Mouse (Mus musculus) adrenal gland, postnatal 10 days (tissue): ENCODE measurements around the gene Tlx3. TPM values are rescaled to one million over a fixed set of nuclear protein-coding genes. Genes with fewer than 3 reads are reported as not detected.

ENCODE experiments used
- DNase-seq: peaks from one replicate; pipeline ENCODE4 v3.0.0; 2021; ENCODE audit warnings: mixed read lengths
- long read RNA-seq, 2 experiments: library from polyadenylated mRNA; stranded (forward); transcript quantifications; one replicate each; pipeline ENCODE4 v2.0.0; 2021
- total RNA-seq, 2 experiments: library from RNA; stranded (reverse); gene quantifications; 2 replicates each; pipeline ENCODE4 v1.2.3; 2021

Tlx3 gene
- total RNA-seq = under 1 TPM in 1 of 2 experiments, not detected in 1; 0.24 TPM
- long read RNA-seq, experiment 1 = 0 reads
- long read RNA-seq, experiment 2, partial matches to known transcripts = 0 of 1 reads
- long read RNA-seq, experiment 2, other reads (novel, unspliced or antisense) = 0 of 1 reads

- peak; percentile 33 for DNase-seq
Observed at GRCm38 (mm10) chr11:33203383-33204328, at the start of gene Tlx3. Gene Tlx3, minus strand, starts transcription at chr11:33203589.

DNA sequence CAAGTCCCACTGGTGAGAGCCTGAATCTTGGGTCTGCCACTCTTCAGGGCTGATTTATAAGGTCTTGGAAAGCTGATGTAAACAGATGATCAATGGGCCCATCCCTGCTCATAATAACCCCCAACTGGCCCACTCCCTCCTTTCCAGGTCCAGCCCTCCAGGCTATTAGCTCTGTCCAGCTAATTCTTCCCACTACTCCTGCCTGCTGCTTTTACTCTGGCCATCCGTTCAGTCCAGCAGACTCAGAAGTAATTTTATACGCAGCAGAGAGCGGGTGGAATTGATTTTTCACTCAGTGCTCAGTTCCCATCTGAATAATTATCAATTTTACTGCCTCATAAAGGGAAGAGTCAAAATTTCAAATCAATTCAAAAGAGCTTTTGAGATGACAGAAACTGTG, 36.9 kb upstream of the Tlx3 start:
- no peak for DNase-seq

GRCm38 (mm10) chr11:33234134-33234533, 30.7 kb upstream of the Tlx3 start:
- DNase-seq = no peak

DNA sequence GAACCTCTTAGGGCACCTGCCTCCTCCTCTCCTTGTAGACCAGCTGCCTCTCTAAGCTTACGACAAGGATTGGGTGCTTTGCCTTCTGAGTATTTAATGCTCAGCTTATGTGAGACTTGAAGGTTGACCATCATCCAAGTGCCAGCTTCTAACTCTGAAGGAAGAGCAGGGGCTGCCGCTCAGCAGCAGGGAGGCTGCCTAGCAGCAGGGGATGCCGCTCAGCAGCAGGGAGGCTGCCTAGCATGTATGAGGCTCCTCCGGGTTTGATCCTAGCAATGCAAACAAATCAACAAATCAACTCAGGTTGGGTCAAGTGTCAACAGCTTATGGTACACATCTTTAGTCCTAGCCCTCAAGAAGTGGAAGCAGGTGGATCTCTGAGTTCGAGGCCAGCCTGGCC, 28.7 kb upstream of the Tlx3 start:
- DNase-seq = no peak

DNA sequence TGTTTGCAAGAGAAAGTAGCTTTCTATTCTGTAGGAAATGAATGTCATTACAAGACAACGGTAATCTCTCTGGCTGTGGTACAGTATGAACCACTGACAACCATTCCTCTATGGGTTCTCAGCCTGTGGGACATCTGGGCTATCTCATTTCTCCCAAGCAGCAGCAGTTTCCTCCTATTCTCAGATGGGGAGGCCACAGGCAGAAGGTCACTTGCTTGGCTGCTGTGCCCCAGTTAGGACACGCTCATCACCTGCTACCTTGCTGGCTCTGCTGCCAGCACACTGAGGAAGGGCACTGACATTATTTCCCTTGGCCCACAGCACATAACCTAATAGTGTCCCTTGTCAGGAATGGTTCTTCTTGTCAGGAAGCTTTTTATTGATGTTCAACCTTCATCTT, 24.8 kb upstream of the Tlx3 start:
- no peak for DNase-seq

GRCm38 (mm10) chr11:33226516-33226915, 23.1 kb upstream of the Tlx3 start:
- DNase-seq = peak; percentile 20

GRCm38 (mm10) chr11:33221566-33222365, 18.4 kb upstream of the Tlx3 start:
- DNase-seq = no peak

DNA sequence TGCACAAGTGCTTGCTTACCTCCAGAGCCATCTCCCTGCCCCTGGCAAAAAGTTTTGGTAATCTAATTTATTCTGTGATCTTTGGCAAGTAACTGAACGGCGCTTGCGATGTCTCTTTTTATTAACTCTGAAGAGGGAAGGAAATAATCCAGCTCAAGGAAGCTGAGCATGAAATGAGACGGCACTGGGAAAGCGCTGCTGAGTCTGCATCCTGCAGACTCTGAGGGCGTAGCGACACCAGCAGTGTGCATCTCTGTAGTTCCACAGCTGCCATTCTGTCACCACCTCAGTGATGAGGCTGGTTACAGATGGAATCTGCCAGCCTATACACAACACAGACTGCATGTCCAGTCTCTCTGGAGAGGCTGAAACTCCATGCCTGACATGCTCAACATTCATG, 17.4 kb upstream of the Tlx3 start:
- DNase-seq = no peak

DNA sequence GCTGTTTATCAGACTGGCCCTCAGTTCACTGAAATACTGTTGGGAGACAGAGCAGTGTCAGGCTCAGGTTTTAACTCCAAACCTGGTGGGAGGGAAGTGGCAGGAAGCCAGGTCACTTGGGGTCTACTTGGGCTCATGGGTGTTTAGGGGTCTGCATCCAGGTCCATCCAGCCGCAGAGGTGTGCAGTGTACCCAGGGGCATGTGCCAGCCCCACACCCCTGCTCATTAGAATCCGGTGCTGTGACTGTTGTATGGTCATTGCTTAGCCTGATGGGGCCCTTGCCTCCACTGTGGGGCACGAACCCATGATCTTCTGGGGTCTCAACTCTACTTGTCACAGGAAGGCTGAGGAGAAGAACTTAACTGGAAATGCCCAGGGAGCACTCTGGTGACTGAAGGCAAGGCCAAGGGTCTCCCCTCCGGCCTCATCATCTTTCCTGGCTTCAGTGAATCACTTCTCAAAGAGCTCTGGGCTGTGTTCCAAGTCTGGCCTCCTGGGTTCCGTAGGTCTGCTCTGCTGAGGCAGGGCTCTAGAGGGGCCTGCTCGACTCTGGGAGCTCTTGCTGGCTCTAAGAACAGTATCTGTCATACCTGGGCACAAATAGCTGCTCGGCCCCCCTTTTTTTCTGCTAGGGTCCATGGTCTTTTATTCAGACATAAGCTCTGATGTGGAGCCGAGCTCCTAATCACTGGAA, 14.1 kb upstream of the Tlx3 start:
- peak; percentile 51 for DNase-seq

- DNase-seq = no peak
Observed at GRCm38 (mm10) chr11:33207411-33207810, 4.0 kb upstream of the Tlx3 start.

DNA sequence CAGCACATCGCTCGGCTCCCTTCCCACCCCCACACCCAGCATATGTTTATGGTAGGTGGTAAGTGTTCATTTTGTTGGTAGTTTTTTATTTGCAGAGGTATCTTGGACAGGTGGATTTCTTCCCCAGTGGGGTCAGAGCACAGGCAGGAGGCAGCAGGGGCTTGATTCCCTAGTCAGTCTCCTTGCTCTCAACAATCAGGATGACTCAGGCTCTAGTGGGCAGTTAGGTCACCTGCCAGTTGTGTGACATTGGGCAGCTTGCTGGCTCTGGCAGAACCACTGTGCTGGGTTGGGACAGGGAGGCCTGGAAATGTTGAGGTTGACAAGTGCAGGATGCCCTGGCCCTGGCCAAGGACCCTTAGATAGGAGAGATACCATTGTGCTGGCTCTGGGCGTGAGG, 1.6 kb upstream of the Tlx3 start:
- DNase-seq = no peak

DNA sequence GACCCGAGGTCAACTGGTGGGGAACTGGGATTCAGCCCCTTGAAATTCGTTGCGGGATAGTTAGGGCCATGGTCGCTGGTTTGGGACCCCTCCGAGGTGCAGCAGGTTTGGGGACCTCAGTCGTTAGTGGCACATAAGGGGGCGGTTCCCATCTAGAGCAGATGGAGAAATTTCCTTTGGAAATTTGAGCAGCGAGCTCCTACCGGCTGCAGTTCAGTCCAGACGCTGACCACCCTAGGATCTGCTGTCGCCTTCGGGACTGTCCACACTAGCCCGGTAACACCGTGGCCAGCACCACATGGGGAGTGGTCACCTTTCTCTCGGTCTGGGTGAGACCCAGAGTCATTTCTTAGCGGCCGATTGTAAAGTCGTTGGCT, 928 bp upstream of the Tlx3 start:
- no peak for DNase-seq

DNA sequence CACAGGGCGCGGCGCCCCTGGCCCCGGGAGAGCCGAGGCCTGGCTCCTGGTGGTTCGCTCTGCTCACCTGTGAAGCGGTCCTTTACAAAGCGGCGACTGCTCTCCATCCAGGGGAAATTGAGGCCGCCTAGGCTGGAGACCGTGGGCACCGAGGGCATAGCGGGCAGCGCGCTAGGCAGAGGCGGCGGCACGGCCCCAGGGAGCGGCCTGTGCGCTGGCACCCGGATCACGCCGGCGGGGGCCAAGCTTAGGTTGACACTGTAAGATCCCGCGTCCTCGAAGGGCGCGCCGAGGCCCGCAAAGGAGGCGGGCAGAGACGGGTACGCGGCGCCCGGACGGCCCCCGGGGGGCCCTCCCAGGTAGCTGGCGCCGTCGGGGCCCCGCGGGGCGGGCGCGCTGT, 417 bp downstream of the Tlx3 start:
- no peak for DNase-seq

DNA sequence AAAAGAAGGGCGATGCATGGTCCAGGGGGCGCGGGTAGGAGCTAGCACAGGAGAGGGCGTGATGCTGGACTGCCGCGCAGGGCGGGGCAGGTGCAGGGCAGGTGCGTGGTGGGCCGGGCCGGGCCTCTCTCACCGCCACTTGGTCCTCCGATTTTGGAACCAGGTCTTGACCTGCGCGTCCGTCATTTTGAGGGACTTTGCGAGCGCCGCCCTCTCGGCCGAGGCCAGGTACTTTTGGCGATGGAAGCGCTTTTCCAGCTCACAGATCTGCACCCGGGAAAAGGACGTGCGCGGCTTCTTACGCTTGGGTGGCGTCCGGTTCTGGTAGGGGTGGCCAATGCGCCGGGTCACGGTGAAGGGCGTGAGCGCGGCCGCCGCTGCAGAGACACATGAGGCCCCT, 1.1 kb downstream of the Tlx3 start:
- DNase-seq = no peak

DNA sequence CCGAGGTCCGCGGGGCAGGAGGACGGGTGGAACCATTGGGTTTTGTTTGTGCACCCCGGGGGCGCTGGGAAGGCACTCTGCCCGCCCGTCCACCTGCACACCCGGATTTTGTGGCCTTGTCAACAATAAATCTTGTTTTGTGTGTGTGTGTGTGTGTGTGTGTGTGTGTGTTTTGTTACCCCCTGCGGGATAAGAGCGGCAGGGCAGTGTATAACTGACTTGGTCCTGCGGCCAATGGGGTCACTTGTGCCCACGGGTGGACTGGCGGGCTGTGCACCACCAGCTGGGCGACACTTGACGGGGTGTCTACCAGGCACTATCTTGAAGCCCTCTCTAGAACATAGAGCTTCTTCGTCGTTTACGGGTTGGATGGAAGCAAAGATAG, 1.8 kb downstream of the Tlx3 start:
- no peak for DNase-seq

DNA sequence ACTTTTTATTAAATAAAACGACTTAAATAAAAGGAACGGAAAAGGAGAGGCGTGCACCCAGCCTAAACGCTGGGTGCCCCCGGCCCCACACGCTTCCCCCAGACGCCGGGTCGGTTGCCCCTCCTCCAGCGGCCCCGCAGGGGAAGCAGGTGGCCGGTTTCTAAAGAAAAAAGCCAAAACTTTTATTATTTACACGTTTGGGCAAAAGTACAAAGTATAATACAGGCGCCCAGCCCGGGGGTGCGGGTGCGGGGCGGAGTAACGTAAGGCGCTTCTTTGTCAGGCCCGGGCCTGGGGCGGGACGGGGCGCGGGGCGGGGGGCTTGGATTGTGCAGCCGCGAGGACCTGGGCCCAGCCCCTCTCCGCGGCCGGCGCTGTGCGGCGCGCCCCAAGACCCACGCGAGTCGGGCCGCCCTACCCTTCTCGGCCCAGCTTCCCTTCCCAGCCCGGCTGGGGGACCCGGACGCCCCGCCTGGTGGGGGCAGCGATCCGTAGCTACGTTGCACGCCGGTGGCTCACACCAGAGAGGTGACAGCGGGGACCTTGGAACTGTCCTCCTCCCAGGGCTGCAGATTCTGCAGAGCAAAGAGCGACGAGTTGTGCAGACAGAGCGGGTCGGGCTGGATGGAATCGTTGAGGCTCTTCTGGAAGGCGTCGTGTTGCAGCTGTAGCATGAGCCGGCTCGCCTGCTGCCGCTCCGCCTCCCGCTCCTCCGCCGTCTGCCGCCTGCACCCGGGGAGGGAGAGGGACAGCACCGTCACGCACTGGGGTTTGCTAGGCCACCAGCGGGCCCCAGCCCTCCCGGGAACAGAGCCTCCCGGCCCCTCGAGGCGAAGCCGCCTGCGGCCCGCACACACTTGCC, 2.4 kb downstream of the Tlx3 start:
- peak; percentile 42 for DNase-seq

DNA sequence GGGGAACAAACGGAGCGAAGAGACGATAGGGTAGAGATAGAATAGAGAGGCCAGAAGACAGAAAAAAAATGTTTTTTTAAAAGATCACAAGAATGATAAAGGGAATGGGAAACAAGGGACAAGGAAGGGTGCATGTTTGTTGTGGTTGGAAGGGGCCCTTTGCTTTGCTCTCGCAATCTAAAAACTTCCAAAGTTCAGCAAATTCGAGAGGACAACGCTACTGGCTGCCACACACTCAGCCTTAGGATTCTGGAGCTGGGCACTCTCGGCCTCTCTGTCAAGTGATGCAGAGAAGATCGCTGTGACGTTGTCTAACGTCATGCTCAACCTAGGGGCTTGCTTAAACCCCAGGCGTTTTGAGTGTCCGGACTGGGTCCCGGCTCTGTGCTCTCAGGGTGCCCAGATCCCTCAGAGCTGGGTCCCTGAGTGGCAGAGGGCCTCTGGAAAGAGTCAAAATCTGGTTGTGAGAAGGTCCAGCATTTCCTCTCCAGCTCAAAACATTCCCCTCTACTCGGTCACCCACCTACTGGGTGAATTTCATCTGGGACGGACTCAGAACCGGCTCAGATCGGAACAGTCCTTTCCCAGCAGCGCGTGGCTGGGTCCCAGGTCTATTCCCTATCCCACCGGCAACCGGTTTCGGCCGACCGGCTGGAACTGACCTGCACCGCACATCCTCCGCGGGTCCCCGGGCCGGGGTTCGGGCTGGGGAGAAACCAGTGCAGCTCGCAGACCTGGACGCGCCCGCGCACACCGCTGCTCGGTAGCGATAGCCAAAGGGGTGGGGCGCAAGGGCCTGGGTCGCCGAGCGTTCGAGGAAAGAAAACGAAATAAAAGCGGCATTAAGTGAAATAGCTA, 3.3 kb downstream of the Tlx3 start:
- peak; percentile 22 for DNase-seq

DNA sequence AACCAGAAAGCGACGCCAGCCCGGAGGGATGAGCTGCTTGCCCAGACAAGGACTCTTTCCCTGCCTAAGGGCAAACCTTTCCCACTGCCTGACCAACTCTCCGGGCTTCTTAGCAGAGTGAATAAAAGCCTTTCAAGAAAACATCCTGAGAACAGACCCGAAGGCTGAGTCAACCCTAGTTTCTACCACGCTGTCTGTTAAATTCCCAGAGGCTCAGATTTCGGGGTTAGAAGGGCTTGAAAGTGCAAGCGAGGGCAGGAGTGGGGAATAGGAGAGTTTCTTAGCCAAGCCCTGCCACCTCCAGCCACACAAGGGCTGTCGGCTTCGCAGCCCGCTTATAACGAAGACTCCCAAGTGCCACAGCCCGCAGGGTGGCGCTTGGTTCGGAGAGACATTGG, 4.3 kb downstream of the Tlx3 start:
- DNase-seq = no peak

DNA sequence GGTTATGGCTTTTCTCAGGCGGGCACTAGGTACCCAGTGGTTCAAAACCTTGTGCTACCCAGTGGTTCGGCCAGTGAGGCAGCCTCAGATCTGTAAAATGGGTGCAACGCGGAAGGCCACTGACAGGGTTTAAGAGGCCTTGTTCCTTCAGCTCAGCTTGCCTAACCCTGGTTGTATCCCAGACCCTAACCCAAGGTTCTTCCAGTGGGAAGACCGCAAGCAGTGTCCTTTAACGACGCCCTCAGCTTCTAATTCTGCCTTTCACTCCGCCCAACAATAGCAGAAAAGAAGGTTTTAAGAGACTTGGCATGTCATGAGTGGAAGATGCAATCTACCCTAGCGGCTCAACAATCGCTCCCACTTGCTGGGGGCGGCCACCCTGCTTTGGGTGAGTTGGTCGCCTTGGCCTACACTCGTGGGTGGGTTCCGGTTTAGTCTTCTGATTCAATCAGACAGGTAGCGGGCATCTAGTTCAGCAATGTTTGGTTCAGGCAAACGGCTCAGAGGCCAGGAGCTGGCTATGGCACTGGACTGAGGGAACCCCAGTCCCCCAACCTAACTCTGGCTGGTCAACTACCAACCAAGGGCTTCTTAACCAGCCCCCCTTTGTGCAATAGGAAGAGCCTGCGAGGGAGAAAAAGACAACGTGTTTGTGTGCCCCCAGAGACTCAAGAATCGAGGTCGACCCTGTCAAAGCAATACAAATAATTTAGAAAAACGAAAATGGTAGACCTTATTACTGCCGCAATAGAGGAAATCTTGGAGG, 4.9 kb downstream of the Tlx3 start:
- DNase-seq = no peak

GRCm38 (mm10) chr11:33197673-33198072, 5.7 kb downstream of the Tlx3 start:
- no peak for DNase-seq
